Mouse (Mus musculus): Measurements from ENCODE around the gene 4930467E23Rik. TPM values are rescaled to one million over a fixed set of nuclear protein-coding genes. Genes with fewer than 3 reads are reported as not detected.
"Not testable (repeated sequence)": the region's sequence is repeated elsewhere in the genome, so short reads cannot be mapped to it uniquely, and the experiment has no call there.

4930467E23Rik gene
- polyA plus RNA-seq, 1 experiment from 2014 or later: not detected

- not testable (repeated sequence) for H3K4me2 ChIP-seq (replicated peaks; ENCODE audit: low read depth, low read length); H3K9ac ChIP-seq (ENCODE audit: low read depth, low read length); H3K9me3 ChIP-seq (ENCODE audit: control insufficient read depth, low read length); H3K36me3 ChIP-seq (ENCODE audit: control insufficient read depth, insufficient read depth, low read length); H3K4me3 ChIP-seq (ENCODE audit: low read depth, low read length); DNase-seq (ENCODE audit: low spot score); H3K4me1 ChIP-seq (replicated peaks; ENCODE audit: control insufficient read depth, insufficient read depth, low read length); H3K27ac ChIP-seq (ENCODE audit: low read depth, low read length); H3K27me3 ChIP-seq (ENCODE audit: control insufficient read depth, insufficient read depth, low read length)
- ATAC-seq (ENCODE audit: low FRiP score): peak; percentile 65
- 84% methylated on average over 13 of the region's 15 CpGs for WGBS
Measured at GRCm38 (mm10) chr8:19707761-19708443, 21.5 kb upstream of the 4930467E23Rik start.

- not testable (repeated sequence) for ATAC-seq (ENCODE audit: low FRiP score); H3K9me3 ChIP-seq (ENCODE audit: control insufficient read depth, low read length); H3K27me3 ChIP-seq (ENCODE audit: control insufficient read depth, insufficient read depth, low read length); H3K36me3 ChIP-seq (ENCODE audit: control insufficient read depth, insufficient read depth, low read length); H3K4me2 ChIP-seq (replicated peaks; ENCODE audit: low read depth, low read length); DNase-seq (ENCODE audit: low spot score); H3K27ac ChIP-seq (ENCODE audit: low read depth, low read length); H3K9ac ChIP-seq (ENCODE audit: low read depth, low read length); H3K4me3 ChIP-seq (ENCODE audit: low read depth, low read length); H3K4me1 ChIP-seq (replicated peaks; ENCODE audit: control insufficient read depth, insufficient read depth, low read length)
Measured at GRCm38 (mm10) chr8:19708976-19709375, 20.4 kb upstream of the 4930467E23Rik start.

DNA sequence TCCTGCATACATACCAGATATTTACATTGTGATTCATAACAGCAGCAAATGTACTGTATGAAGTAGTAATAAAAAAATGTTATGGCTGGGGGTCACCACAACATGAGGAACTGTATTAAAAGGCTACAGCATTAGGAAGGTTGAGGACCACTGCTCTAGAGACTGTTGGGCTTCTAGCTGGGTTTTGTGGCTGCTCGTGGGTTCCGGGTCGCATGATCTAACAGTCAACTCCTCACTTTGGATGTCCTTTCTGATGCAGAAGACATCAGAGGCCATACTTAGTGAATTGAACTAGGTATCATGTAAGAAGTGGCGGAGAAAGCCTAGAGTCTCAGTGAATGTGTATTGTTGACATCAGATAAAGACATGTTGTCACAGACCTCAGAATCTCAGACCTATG is 19.9 kb upstream of the 4930467E23Rik start:
- not testable (repeated sequence) for H3K9me3 ChIP-seq (ENCODE audit: control insufficient read depth, low read length); H3K9ac ChIP-seq (ENCODE audit: low read depth, low read length); ATAC-seq (ENCODE audit: low FRiP score); H3K4me1 ChIP-seq (replicated peaks; ENCODE audit: control insufficient read depth, insufficient read depth, low read length); DNase-seq (ENCODE audit: low spot score); H3K4me3 ChIP-seq (ENCODE audit: low read depth, low read length); H3K36me3 ChIP-seq (ENCODE audit: control insufficient read depth, insufficient read depth, low read length); H3K27ac ChIP-seq (ENCODE audit: low read depth, low read length); H3K27me3 ChIP-seq (ENCODE audit: control insufficient read depth, insufficient read depth, low read length); H3K4me2 ChIP-seq (replicated peaks; ENCODE audit: low read depth, low read length)
- 90% methylated on average over 4 of the region's 4 CpGs for WGBS

DNA sequence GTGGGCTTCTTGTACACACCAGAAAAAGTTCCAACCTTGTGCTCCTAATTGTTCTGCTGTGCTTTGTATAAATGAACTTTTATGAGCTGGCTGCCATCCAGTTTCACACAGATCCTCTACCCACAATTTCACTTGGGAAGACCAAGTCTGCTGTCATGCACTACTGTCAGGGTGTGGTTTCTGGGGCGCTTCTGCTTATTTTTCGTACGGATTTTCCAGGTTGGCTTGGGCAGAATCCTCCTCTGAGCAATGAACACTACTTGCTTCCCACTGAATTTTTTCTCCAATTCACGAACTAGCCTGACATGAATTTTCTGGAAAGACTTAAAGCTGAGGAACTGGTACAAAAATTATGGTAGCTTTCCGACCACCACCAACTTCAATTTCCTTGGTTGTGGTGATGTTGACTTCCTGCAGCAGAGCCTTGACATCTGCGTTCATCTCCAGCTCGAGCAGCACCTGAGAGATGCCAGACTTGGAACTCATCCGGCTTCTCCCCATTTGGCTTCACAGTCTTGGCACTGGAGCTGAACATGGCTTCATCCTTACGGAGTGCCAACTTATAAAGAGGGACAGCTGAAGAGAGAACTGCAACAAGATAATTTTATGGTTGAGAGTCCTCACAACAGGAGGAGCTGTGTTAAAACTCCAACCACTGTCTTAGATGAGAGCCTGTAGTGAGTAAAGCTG is 18.1 kb upstream of the 4930467E23Rik start:
- H3K36me3 ChIP-seq (ENCODE audit: control insufficient read depth, insufficient read depth, low read length); DNase-seq (ENCODE audit: low spot score); H3K4me1 ChIP-seq (replicated peaks; ENCODE audit: control insufficient read depth, insufficient read depth, low read length); H3K9me3 ChIP-seq (ENCODE audit: control insufficient read depth, low read length); H3K4me2 ChIP-seq (replicated peaks; ENCODE audit: low read depth, low read length); H3K27me3 ChIP-seq (ENCODE audit: control insufficient read depth, insufficient read depth, low read length); ATAC-seq (ENCODE audit: low FRiP score); H3K4me3 ChIP-seq (ENCODE audit: low read depth, low read length); H3K27ac ChIP-seq (ENCODE audit: low read depth, low read length); H3K9ac ChIP-seq (ENCODE audit: low read depth, low read length): not testable (repeated sequence)
- 90% methylated on average over 5 of the region's 9 CpGs for WGBS

- not testable (repeated sequence) for H3K4me2 ChIP-seq (replicated peaks; ENCODE audit: low read depth, low read length); H3K4me3 ChIP-seq (ENCODE audit: low read depth, low read length); H3K9me3 ChIP-seq (ENCODE audit: control insufficient read depth, low read length); DNase-seq (ENCODE audit: low spot score); H3K9ac ChIP-seq (ENCODE audit: low read depth, low read length); H3K27ac ChIP-seq (ENCODE audit: low read depth, low read length); H3K36me3 ChIP-seq (ENCODE audit: control insufficient read depth, insufficient read depth, low read length); H3K27me3 ChIP-seq (ENCODE audit: control insufficient read depth, insufficient read depth, low read length); ATAC-seq (ENCODE audit: low FRiP score); H3K4me1 ChIP-seq (replicated peaks; ENCODE audit: control insufficient read depth, insufficient read depth, low read length)
- 83% methylated on average over 2 of the region's 2 CpGs for WGBS
Measured at GRCm38 (mm10) chr8:19712227-19712750, 17.1 kb upstream of the 4930467E23Rik start.

GRCm38 (mm10) chr8:19712816-19713215 is 16.6 kb upstream of the 4930467E23Rik start:
- H3K4me2 ChIP-seq (replicated peaks; ENCODE audit: low read depth, low read length); H3K9me3 ChIP-seq (ENCODE audit: control insufficient read depth, low read length); H3K4me3 ChIP-seq (ENCODE audit: low read depth, low read length); H3K27ac ChIP-seq (ENCODE audit: low read depth, low read length); H3K36me3 ChIP-seq (ENCODE audit: control insufficient read depth, insufficient read depth, low read length); H3K4me1 ChIP-seq (replicated peaks; ENCODE audit: control insufficient read depth, insufficient read depth, low read length); DNase-seq (ENCODE audit: low spot score); H3K9ac ChIP-seq (ENCODE audit: low read depth, low read length); ATAC-seq (ENCODE audit: low FRiP score); H3K27me3 ChIP-seq (ENCODE audit: control insufficient read depth, insufficient read depth, low read length): not testable (repeated sequence)
- 75% methylated on average over 4 of the region's 4 CpGs for WGBS

GRCm38 (mm10) chr8:19713232-19713834 is 16.0 kb upstream of the 4930467E23Rik start:
- H3K4me2 ChIP-seq (replicated peaks; ENCODE audit: low read depth, low read length); H3K4me3 ChIP-seq (ENCODE audit: low read depth, low read length); H3K27ac ChIP-seq (ENCODE audit: low read depth, low read length); H3K27me3 ChIP-seq (ENCODE audit: control insufficient read depth, insufficient read depth, low read length); DNase-seq (ENCODE audit: low spot score); H3K4me1 ChIP-seq (replicated peaks; ENCODE audit: control insufficient read depth, insufficient read depth, low read length); H3K36me3 ChIP-seq (ENCODE audit: control insufficient read depth, insufficient read depth, low read length); H3K9ac ChIP-seq (ENCODE audit: low read depth, low read length); H3K9me3 ChIP-seq (ENCODE audit: control insufficient read depth, low read length): not testable (repeated sequence)
- 77% methylated on average over 7 of the region's 7 CpGs for WGBS
- peak; percentile 75 for ATAC-seq (ENCODE audit: low FRiP score)

- not testable (repeated sequence) for H3K27me3 ChIP-seq (ENCODE audit: control insufficient read depth, insufficient read depth, low read length); H3K9me3 ChIP-seq (ENCODE audit: control insufficient read depth, low read length); H3K4me3 ChIP-seq (ENCODE audit: low read depth, low read length); H3K4me1 ChIP-seq (replicated peaks; ENCODE audit: control insufficient read depth, insufficient read depth, low read length); H3K4me2 ChIP-seq (replicated peaks; ENCODE audit: low read depth, low read length); DNase-seq (ENCODE audit: low spot score); H3K9ac ChIP-seq (ENCODE audit: low read depth, low read length); H3K27ac ChIP-seq (ENCODE audit: low read depth, low read length); H3K36me3 ChIP-seq (ENCODE audit: control insufficient read depth, insufficient read depth, low read length); ATAC-seq (ENCODE audit: low FRiP score)
- WGBS: 82% methylated on average over 2 of the region's 2 CpGs
Measured at GRCm38 (mm10) chr8:19714426-19714825, 14.9 kb upstream of the 4930467E23Rik start.
